Mouse (Mus musculus): ENCODE data around the gene Ppt2. TPM values are rescaled to one million over a fixed set of nuclear protein-coding genes. Genes with fewer than 3 reads are reported as not detected.

The Ppt2 gene
- polyA plus RNA-seq, 1 experiment from 2014 or later = 27.3 TPM

DNA sequence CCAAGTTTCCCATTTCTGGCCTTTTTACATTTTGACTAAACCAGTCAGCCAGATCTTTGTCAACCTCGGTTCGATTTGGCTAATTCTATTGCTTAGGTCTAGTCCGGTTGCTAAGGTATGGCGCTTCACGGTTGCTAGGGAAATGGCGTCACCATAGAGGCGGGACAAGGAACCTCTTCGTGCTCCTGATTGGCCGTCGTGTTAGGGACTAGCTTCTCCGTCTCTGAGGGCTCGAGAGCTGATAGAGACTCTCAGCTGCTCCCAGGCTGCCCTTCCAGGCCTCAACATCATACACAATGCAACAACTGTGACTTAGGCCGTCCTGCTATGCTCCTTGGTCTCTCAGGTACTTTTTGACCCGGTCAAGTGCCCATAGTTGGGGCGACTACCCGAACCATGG lies 16.3 kb upstream of the Ppt2 start, which contains the start of gene Fkbpl:
Gene Fkbpl, plus strand, starts transcription at position 157 of the 400 bp plus-strand sequence.
- Histone ChIP-seq H3K4me1 (ENCODE audit: control insufficient read depth, insufficient read depth, low read length) (peaks cover 28% of the 10 kb centered on the region), H3K27me3 (ENCODE audit: control insufficient read depth, insufficient read depth, low read length) (no peaks in the 10 kb centered on the region), H3K9me3 (replicated peaks; ENCODE audit: control insufficient read depth, low read length) (no peaks in the 10 kb centered on the region), H3K9ac (ENCODE audit: low read length) (peak within 1 kb of the TSS; percentile 83), H3K36me3 (ENCODE audit: control insufficient read depth, insufficient read depth) (no peaks in the 10 kb centered on the region), H3K4me2 (ENCODE audit: low read depth, low read length) (peak within 1 kb of the TSS; percentile 78), H3K4me3 (ENCODE audit: low read length) (peak within 1 kb of the TSS; percentile 74), H3K27ac (ENCODE audit: low read length) (peak within 1 kb of the TSS; percentile 81)
- under 1% methylated on average over 16 of the region's 16 CpGs for WGBS
- peak; percentile 78 for ATAC-seq (replicated peaks; ENCODE audit: extremely low read depth, insufficient read depth, low FRiP score)

DNA sequence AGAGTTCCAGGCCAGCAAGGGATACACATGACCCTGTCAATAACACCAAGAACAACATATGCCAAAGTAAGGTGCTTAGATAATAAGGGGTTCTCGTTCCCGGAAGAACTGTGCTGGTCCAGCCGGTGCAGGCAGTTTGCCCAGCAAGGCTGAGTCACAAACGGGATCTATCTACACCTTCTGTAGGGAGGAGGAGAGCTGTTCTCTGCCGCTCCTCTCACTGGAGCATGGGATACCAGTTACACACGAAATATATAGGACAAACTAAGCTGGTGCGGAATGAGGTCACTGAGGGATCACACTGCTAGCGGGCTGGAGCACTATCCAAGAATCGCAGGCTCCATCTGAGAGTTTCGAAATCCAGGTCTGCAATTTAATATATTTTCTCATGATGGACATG lies 15.6 kb upstream of the Ppt2 start:
- no peaks in the 10 kb centered on the region; the same call in 1 of the 2 replicates for H3K9me3 ChIP-seq (replicated peaks; ENCODE audit: control insufficient read depth, low read length)
- peaks cover 28% of the 10 kb centered on the region for H3K4me1 ChIP-seq (ENCODE audit: control insufficient read depth, insufficient read depth, low read length)
- no peak overlapping the region for H3K4me3 ChIP-seq (ENCODE audit: low read length)
- H3K27me3 ChIP-seq (ENCODE audit: control insufficient read depth, insufficient read depth, low read length) = no peaks in the 10 kb centered on the region
- H3K36me3 ChIP-seq (ENCODE audit: control insufficient read depth, insufficient read depth) = no peaks in the 10 kb centered on the region
- H3K27ac ChIP-seq (ENCODE audit: low read length) = no peak overlapping the region
- no peak for ATAC-seq (replicated peaks; ENCODE audit: extremely low read depth, insufficient read depth, low FRiP score)
- no peak overlapping the region for H3K9ac ChIP-seq (ENCODE audit: low read length)
- WGBS = 71% methylated on average over 10 of the region's 10 CpGs
- H3K4me2 ChIP-seq (ENCODE audit: low read depth, low read length) = no peak overlapping the region

DNA sequence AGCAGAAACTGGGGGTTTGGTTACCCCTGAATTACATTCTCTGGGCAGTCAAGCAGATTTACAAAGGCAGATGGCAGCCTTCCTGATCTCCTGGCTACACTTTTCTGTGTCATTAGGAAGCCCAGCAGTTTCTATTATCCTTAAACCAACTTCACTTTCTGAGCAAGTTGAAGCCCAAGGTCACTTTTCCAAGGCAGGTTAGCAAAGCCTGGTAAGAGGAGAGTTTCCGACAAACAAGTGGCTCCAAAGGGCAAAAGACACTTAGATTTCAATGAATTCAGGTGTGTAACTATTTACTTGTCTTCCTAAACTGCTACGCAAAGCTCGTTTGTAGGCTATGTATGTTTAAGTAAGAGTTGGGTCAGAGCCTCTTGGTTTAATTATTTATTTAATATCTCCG lies 15.1 kb upstream of the Ppt2 start:
- Histone ChIP-seq H3K4me2 (ENCODE audit: low read depth, low read length) (no peak overlapping the region), H3K27ac (ENCODE audit: low read length) (no peak overlapping the region), H3K36me3 (ENCODE audit: control insufficient read depth, insufficient read depth) (no peaks in the 10 kb centered on the region), H3K9me3 (replicated peaks; ENCODE audit: control insufficient read depth, low read length) (no peaks in the 10 kb centered on the region; the same call in 1 of the 2 replicates), H3K4me1 (ENCODE audit: control insufficient read depth, insufficient read depth, low read length) (peaks cover 28% of the 10 kb centered on the region), H3K9ac (ENCODE audit: low read length) (no peak overlapping the region), H3K4me3 (ENCODE audit: low read length) (no peak overlapping the region), H3K27me3 (ENCODE audit: control insufficient read depth, insufficient read depth, low read length) (no peaks in the 10 kb centered on the region)
- WGBS = 87% methylated on average over 4 of the region's 4 CpGs
- no peak for ATAC-seq (replicated peaks; ENCODE audit: extremely low read depth, insufficient read depth, low FRiP score)

DNA sequence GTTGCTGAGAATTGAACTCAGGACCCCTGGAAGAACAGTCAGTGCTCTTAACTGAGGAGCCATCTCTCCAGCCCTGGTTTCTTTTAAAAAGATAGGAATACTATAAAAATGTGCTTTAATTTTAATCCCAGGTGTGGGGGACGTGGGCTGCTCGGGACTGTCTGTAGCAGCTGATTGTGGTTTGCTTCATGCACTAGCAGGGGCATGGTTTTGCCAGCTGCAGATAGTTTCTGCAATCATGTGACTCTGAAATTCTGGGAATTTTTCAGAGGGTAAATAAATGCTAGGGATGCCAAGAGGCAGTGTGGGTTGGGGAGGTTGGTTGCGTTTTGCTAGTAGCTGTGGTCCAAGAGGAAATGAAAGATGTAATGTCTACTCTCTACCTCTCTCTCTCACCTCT lies 13.6 kb upstream of the Ppt2 start:
- no peak overlapping the region for H3K27ac ChIP-seq (ENCODE audit: low read length)
- H3K4me1 ChIP-seq (ENCODE audit: control insufficient read depth, insufficient read depth, low read length) = peaks cover 21% of the 10 kb centered on the region
- no peak overlapping the region for H3K9ac ChIP-seq (ENCODE audit: low read length)
- no peak for ATAC-seq (replicated peaks; ENCODE audit: extremely low read depth, insufficient read depth, low FRiP score)
- WGBS = 73% methylated on average over 3 of the region's 3 CpGs
- no peaks in the 10 kb centered on the region; the same call in 1 of the 2 replicates for H3K9me3 ChIP-seq (replicated peaks; ENCODE audit: control insufficient read depth, low read length)
- no peak overlapping the region for H3K4me3 ChIP-seq (ENCODE audit: low read length)
- no peak overlapping the region for H3K4me2 ChIP-seq (ENCODE audit: low read depth, low read length)
- no peaks in the 10 kb centered on the region for H3K36me3 ChIP-seq (ENCODE audit: control insufficient read depth, insufficient read depth)
- no peaks in the 10 kb centered on the region for H3K27me3 ChIP-seq (ENCODE audit: control insufficient read depth, insufficient read depth, low read length)

DNA sequence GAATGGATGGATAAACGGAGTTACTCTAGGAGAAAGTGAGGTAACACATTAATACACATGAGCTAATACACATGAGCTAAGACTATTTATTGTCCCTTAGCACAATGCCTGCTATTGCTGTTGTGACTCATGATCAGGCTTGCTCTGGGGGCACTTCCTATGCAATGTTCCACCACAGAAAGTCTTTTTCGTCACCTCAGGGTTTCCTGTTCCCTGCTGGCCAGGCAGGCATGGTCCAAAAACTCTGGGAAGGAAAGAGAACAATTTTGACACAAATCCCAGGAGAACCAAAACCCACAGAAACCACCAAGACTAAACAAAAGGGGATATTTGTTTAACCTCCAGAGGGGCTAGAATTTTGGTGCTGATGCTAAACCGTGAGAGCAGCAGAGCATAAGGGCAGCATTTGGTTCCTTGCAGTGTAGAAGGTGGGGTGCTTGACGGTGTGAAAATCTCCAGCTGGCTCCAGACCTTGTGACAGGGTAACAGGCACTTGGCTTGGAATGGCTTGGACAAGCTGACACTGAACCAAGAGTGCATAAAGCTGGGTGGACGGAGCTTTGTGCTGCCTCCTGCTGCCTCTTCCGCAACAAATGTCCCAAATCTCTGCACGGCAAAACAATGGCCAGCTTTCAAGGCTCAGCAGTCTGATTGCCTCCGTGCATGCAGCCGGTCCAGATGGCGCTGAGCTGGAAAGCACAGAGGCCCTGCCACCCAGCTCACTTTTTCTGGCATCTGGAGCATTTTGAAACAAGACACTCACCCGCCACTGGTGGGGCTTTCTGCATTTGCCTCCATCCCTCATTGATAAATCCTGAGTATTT lies 12.7 kb upstream of the Ppt2 start:
- peak overlapping the region; percentile 33; the same call in 1 of the 2 replicates for H3K9ac ChIP-seq (ENCODE audit: low read length)
- ATAC-seq (replicated peaks; ENCODE audit: extremely low read depth, insufficient read depth, low FRiP score) = peak; percentile 24; the same call in 1 of the 2 replicates

DNA sequence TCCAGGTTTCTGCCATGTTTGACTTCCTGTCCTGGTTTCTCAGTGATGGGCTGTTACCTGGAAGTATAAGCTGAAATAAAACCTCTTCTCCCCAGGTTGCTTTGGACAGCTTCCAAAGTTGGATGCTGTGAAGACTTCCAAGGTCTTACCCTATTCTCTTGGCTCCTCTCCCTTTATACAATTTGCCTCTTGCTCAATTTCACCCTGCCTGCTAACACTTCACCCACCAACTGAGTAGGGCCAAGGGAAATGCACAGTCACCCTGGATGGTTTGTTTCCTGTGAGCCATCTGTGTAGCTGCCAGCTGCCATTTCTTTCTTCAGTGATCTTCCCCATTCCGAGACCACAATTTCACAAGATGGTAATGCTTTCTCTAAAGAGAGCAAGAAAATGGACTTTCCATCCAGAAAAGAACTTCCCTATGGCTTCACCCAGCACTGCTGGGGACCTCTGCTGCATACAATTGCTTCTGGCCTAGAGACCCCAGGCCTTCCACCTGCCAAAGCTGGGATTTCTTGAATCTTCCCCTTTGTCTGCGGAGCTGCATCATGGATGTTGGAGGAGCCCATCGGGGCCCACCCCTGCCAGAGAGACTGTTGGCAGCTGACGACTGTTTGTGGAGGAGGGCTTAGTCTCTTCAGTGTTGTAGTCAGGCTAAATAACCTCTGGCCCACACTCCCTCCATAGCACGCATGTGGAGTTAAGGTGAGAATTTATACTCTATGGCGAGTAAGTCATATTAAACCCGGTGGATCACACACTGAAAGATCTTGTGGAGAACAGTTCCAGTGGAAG lies 11.3 kb upstream of the Ppt2 start:
- H3K4me2 ChIP-seq (ENCODE audit: low read depth, low read length) = no peak overlapping the region
- no peaks in the 10 kb centered on the region for H3K36me3 ChIP-seq (ENCODE audit: control insufficient read depth, insufficient read depth)
- no peak for ATAC-seq (replicated peaks; ENCODE audit: extremely low read depth, insufficient read depth, low FRiP score)
- no peak overlapping the region for H3K9ac ChIP-seq (ENCODE audit: low read length)
- H3K4me1 ChIP-seq (ENCODE audit: control insufficient read depth, insufficient read depth, low read length) = peaks cover 10% of the 10 kb centered on the region; the same call in 1 of the 2 replicates
- no peak overlapping the region; the same call in 1 of the 2 replicates for H3K27ac ChIP-seq (ENCODE audit: low read length)
- WGBS = 81% methylated on average over 7 of the region's 7 CpGs
- H3K9me3 ChIP-seq (replicated peaks; ENCODE audit: control insufficient read depth, low read length) = no peaks in the 10 kb centered on the region; the same call in 1 of the 2 replicates
- no peaks in the 10 kb centered on the region for H3K27me3 ChIP-seq (ENCODE audit: control insufficient read depth, insufficient read depth, low read length)
- H3K4me3 ChIP-seq (ENCODE audit: low read length) = no peak overlapping the region

More for the DNA sequence above, 12.7 kb upstream of the Ppt2 start:
- Histone ChIP-seq H3K36me3 (ENCODE audit: control insufficient read depth, insufficient read depth) (no peaks in the 10 kb centered on the region), H3K4me2 (ENCODE audit: low read depth, low read length) (0 out of 2 replicates have a peak overlapping the region, but pooled peaks have one; percentile 1), H3K4me1 (ENCODE audit: control insufficient read depth, insufficient read depth, low read length) (peaks cover 17% of the 10 kb centered on the region), H3K4me3 (ENCODE audit: low read length) (no peak overlapping the region), H3K27me3 (ENCODE audit: control insufficient read depth, insufficient read depth, low read length) (no peaks in the 10 kb centered on the region), H3K27ac (ENCODE audit: low read length) (peak overlapping the region; percentile 75), H3K9me3 (replicated peaks; ENCODE audit: control insufficient read depth, low read length) (no peaks in the 10 kb centered on the region; the same call in 1 of the 2 replicates)
- WGBS = 18% methylated on average over 11 of the region's 11 CpGs

DNA sequence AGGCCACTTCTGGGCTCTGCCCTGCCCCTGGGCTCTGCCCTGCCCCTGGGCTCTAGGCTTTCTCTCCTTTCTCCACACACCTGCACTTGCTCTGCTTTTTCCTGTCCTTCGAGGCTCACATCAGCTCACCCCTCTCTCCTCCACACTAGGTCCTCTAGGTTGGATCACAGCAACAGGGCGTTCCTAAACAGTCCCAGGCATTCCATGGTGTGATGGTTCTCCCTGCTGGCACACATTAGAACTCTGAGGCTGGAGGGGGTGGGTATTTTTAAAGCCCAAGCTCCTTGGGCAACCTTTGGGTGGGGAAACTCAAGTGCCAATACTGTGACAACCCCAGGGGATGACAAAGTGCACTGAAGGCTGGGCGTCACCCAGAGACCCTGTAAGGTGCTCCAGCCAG lies 9.1 kb upstream of the Ppt2 start:
- Histone ChIP-seq H3K9me3 (replicated peaks; ENCODE audit: control insufficient read depth, low read length) (no peaks in the 10 kb centered on the region; the same call in 1 of the 2 replicates), H3K4me1 (ENCODE audit: control insufficient read depth, insufficient read depth, low read length) (peaks cover 10% of the 10 kb centered on the region; the same call in 1 of the 2 replicates), H3K9ac (ENCODE audit: low read length) (no peak overlapping the region), H3K36me3 (ENCODE audit: control insufficient read depth, insufficient read depth) (no peaks in the 10 kb centered on the region), H3K4me2 (ENCODE audit: low read depth, low read length) (no peak overlapping the region), H3K4me3 (ENCODE audit: low read length) (no peak overlapping the region), H3K27me3 (ENCODE audit: control insufficient read depth, insufficient read depth, low read length) (peaks cover 9% of the 10 kb centered on the region), H3K27ac (ENCODE audit: low read length) (no peak overlapping the region)
- no peak for ATAC-seq (replicated peaks; ENCODE audit: extremely low read depth, insufficient read depth, low FRiP score)
- WGBS = 53% methylated on average over 3 of the region's 3 CpGs

DNA sequence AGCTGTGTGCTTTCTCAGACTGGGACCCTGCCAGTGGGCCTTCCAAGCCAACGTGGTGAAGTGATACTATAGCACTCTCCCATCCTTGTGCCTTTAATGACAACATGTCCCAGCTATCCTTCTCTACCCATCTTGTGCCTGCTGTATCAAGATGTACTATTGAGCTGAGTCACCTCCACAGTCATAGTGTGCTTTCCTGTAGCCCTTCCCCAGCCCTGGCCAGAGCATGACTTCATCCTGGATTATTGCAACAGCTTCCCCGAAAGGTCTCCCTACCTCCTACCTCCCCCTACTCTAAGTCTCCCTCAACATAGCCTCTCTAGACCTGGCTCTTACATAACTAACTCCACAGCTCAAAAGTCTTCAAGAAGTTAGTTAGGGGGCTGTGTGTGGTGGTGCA lies 7.4 kb upstream of the Ppt2 start:
- H3K27ac ChIP-seq (ENCODE audit: low read length) = no peak overlapping the region
- no peak overlapping the region for H3K4me3 ChIP-seq (ENCODE audit: low read length)
- no peak overlapping the region for H3K9ac ChIP-seq (ENCODE audit: low read length)
- peaks cover 10% of the 10 kb centered on the region for H3K4me1 ChIP-seq (ENCODE audit: control insufficient read depth, insufficient read depth, low read length)
- H3K27me3 ChIP-seq (ENCODE audit: control insufficient read depth, insufficient read depth, low read length) = peaks cover 22% of the 10 kb centered on the region
- no peak overlapping the region for H3K4me2 ChIP-seq (ENCODE audit: low read depth, low read length)
- no peaks in the 10 kb centered on the region; the same call in 1 of the 2 replicates for H3K9me3 ChIP-seq (replicated peaks; ENCODE audit: control insufficient read depth, low read length)
- 59% methylated on average over 2 of the region's 2 CpGs for WGBS
- ATAC-seq (replicated peaks; ENCODE audit: extremely low read depth, insufficient read depth, low FRiP score) = no peak
- H3K36me3 ChIP-seq (ENCODE audit: control insufficient read depth, insufficient read depth) = no peaks in the 10 kb centered on the region

Measured in heart, embryonic 16.5 days (tissue).